Mouse (Mus musculus): ENCODE data around the gene Slc6a17. TPM values are rescaled to one million over a fixed set of nuclear protein-coding genes. Genes with fewer than 3 reads are reported as not detected.

Slc6a17 gene
- total RNA-seq (2021): 1 to 10 TPM; 4.1 to 6.9 TPM
- long read RNA-seq, experiment 1: 0 reads
- long read RNA-seq, experiment 2, partial matches to known transcripts: 0 of 1 reads
- long read RNA-seq, experiment 2, other reads (novel, unspliced or antisense): 1 of 1 reads

DNA sequence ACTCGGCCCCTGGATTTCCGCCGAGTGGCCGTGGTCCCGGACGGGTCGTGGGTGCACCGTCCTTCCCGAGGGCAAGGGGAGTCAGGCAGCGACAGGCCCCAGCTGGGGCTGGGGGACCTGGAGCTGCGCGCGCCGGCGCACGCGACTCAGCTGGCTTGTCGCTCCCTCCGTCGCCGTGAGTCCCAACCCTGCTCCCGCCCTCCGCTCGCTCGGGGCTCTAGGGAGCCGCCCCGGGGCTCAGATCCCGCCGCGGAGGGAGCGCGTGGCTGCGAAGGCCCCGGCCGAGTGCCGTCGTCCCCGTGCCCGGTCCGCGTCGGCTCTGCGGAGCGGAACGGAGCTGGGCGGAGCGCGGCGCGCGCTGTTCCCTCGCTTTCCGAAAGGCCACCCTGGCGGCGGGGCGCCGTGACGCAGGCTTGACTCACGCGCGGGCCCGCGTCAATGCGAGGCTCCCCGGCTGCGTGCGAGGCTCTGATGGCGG, at the start of gene Slc6a17:
Slc6a17 (minus strand) TSS at position 388 of the 478 bp plus-strand sequence.
- peak in 1 of 2 experiments; percentile 29 for DNase-seq

DNA sequence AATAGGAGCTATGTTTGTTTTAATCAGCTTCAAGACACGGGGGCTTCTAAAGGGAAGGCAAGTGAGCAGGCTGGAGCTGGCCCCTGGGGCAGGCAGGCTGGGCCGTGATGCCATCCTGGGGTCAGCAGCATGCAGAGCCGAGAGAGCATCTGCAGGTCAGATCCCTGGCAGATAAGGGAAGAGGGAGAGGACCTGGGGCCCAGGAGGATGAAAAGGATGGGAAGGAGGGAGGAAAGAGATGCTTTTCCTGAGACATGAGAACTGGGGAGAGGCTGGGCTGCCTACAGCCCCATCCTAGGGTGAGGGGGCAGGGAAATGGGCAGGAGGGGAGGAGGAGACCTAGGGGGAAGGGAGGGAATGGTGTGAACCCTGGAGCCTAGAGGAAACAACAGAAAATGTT, 47.5 kb upstream of the Slc6a17 start:
- DNase-seq: no peak

GRCm38 (mm10) chr3:107563880-107564279, 46.1 kb upstream of the Slc6a17 start:
- DNase-seq: no peak

DNA sequence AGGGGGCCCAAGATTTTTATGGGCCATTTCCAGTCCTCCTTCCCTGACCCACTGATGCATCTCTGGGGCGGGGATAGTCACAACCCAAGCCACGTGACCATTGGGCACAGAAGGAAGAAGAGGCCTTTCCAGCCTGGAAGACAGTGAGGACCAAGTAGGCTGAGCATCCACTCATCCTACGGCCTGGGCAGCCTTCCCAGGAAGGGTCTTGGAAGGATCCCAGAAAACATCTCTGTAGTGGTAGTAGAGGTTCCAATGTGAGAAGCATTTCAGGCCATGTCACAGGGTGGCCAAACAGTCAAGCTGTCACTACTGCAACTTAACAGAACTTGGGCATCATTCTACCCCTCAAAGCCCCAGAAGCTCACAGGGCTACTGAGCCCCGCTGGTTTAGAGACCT, 44.8 kb upstream of the Slc6a17 start:
- DNase-seq: no peak

DNA sequence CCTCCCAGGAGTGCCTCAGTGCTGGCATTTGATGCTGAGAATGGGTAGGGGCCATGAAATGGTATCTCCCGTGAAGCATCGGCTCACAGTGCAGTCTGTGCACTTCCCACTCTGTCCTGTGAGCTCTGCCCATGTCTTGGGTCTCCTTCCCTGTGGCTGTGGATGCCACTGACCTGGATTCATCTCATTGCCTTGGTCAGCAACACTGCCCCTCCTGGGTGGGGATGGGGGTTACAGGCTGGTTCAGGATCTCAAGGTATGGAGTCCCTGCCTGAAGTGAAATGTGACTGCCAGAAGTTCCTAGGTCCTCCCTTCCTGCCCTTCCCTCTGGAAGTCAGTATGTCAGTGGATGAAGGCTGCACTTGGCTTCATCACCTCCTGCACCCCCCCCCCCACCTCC, 44.3 kb upstream of the Slc6a17 start:
- DNase-seq: no peak

DNA sequence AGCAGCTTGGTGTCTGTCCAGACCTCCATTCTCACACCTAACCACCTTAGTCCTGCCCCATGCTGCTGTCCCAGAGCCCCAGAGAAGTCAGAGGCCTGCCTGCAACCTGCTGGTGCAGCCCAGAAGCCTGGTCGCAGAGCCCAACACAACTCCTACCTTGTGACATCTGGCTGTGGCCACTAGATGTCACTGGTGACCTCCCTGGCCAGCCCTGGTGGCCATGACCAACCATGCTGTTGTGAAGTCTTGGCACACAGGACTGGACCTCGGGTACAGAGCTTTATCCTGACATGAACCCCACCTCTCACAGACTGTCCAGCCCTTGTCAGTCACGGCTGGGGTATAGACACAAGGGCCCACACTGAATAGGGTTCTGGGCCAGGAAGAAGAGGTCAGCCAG, 41.4 kb upstream of the Slc6a17 start:
- peak; percentile 76 to 77 for DNase-seq

GRCm38 (mm10) chr3:107558740-107559139, 40.9 kb upstream of the Slc6a17 start:
- no peak for DNase-seq

GRCm38 (mm10) chr3:107554842-107555241, 37.0 kb upstream of the Slc6a17 start, which contains the start of gene Ubl4b:
TSS of gene Ubl4b (minus strand) at chr3:107555073.
- no peak for DNase-seq

DNA sequence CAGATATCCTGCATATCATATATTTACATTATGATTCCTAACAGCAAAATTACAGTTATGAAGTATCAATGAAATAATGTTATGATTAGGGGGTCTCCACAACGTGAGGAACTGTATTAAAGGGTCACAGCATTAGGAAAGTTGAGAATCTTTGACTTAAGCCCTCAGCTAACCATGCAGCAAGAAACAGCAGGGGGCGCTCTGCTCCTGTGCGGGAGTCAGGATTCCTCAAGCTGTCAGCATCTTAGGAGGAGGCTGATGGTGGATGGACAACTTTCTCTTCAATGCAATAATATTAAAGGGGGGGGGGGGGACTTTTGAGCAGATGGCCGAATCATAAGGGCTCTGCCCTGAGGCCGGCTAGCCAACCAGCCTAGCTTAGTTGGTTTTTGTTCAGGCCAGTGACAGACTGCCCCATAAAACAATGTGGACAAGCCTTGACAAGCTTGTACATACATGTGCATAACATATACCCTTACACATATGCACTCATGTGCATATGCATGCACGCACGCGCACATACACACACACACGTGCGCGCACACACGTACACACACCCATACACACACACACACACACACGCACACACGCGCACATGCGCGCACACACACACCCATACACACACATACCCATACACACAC, 32.7 kb upstream of the Slc6a17 start:
- DNase-seq: peak; percentile 19 to 73

GRCm38 (mm10) chr3:107546956-107547355, 29.1 kb upstream of the Slc6a17 start:
- peak; percentile 69 to 72 for DNase-seq

- no peak for DNase-seq
Observed at GRCm38 (mm10) chr3:107545716-107546412, 28.0 kb upstream of the Slc6a17 start.

DNA sequence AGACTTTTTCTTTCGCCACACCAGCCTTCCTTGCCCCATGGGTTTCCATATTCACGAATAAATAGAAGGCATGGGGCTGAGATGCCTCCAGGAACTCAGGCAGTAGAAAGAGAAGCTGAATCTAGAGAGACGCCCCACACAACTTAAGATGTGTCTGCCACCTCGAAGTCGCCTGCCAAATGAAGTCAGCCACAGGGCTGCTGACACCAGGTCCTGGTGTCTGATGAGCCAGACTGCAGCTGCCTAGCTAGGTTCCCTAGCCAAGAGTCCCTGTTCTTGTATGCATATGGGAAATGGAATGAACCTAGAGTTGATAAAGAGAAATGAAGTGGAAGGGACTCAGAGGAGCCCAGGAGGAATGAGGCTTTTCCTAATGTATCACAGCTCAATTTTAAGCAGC, 27.5 kb upstream of the Slc6a17 start:
- DNase-seq: no peak

- DNase-seq: no peak
Observed at GRCm38 (mm10) chr3:107543158-107544080, 25.6 kb upstream of the Slc6a17 start.

GRCm38 (mm10) chr3:107542584-107542983, 24.8 kb upstream of the Slc6a17 start:
- DNase-seq: no peak

DNA sequence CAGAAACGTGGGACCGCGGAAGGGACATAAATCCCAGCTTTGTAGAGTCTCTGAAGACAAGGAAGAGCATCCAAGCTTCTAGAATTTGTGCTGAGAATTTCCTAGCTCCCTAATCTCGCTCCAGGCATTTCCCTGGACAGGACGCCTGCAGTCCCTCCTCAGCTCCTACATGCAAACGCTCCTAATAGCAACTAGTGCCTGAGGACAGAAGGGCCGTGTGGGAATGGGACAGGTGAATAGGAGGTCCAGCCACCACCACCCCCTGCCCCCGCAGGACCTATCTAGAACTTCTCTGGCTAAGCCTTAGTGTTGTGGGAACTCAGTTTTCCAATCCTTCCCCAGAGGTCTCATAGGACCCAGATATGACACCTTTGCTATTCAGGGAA, 19.7 kb upstream of the Slc6a17 start:
- DNase-seq: no peak

- peak; percentile 19 to 23 for DNase-seq
Observed at GRCm38 (mm10) chr3:107536810-107537503, 19.1 kb upstream of the Slc6a17 start.

GRCm38 (mm10) chr3:107534951-107535350, 17.1 kb upstream of the Slc6a17 start:
- DNase-seq: no peak

- DNase-seq: no peak
Observed at GRCm38 (mm10) chr3:107533532-107533931, 15.7 kb upstream of the Slc6a17 start.

DNA sequence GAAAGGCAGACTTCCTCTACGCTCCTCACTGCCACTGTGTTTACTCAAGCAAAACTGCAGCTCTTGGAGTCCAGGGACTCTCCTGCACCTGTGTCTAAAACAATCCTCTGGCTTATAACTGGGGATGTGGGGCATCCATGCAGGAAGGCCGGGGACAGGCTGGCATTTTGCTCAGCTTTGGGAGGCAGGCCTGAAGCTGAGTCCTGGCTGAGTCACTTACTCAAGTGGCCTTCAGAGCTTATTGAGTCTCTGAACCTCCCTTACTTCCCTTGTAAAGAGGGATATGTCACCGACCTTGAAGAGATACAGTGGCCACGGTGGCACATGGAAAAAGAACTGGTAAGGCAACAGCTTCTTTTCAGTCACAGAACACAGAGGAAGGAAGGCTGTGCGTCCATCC, 12.8 kb upstream of the Slc6a17 start:
- no peak for DNase-seq

GRCm38 (mm10) chr3:107529182-107529581, 11.4 kb upstream of the Slc6a17 start:
- no peak for DNase-seq

DNA sequence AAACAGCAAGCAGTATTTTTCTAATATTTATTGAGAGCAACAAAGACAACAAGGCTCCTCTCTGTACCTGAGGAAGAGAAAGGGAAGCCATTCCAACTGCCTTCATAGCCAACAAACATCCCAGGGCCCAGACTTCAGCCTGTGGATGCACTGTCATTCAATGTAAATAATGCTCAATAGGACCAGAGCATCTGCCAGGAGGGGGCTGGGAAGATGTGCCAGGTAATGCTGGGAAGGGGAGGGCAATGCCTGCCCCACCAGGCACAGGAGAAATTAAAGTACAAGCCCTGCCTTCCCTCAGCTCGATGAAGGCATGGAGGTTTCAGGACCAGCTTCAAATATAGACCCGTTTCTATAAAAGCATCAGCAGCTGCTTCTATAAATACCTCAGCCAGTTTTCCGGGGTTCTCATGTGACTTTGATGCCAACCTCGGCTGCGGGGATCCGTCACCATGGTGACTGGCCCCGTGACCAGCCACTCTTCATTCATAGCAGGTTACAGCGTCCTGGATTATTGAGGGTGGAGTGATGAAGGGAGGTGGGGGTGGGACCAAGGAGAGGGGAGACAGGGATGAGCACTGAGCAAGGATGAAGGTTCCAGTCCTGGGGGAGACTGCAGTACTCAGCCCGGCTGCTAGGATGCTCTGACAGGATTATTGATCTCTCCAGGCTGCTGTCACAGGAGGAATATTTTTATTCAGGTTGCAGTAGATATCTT, 10.7 kb upstream of the Slc6a17 start:
- DNase-seq: peak; percentile 25 to 39

Measured in heart, adult 18-20 months (tissue).